Mouse (Mus musculus) megakaryocyte, adult 5-6 weeks (primary cell): Measurements from ENCODE around the gene Rpl23. TPM values are rescaled to one million over a fixed set of nuclear protein-coding genes. Genes with fewer than 3 reads are reported as not detected.

Experiments
- ATAC-seq: 2 replicates; pipeline ENCODE4 v1.8.0; 2016; ENCODE audit warnings: mild to moderate bottlenecking, inconsistent platforms; ENCODE audit not compliant: poor library complexity, severe bottlenecking
- total RNA-seq, 2 experiments: library from RNA; stranded (forward) in 1 of 2; stranded (reverse) in 1 of 2; fragments of 153-499, 151-499 nt in 1 of 2; fragments of 221-1000, 200-1000 nt in 1 of 2; gene quantifications; 2 replicates each; pipeline versions ENCODE4 v1.2.3 to v1.2.4; 2015 to 2017

Gene Rpl23
- total RNA-seq, 2 experiments from 2014 or later: 895 to 1,123 TPM

DNA sequence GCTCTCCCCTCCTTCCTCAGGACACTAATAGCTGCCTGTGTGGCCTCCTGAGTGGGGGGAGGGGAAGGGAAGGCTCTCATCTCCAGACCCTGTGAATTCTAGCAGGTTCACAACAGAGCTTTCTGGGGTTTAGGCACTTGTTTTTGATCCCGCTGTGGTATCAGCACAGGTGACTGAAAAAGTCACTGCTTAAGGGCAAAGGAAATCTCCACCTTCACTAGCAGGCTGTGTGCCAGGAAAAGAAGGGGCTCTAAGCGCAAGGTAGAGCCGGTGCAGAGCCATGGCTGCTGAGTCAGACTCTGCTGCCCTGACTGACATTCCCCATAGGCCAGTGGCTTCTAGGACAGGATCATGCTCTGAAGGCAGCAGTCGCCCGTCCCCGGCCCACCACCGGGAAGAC, 53.5 kb downstream of the Rpl23 start:
- ATAC-seq: peak; percentile 34

DNA sequence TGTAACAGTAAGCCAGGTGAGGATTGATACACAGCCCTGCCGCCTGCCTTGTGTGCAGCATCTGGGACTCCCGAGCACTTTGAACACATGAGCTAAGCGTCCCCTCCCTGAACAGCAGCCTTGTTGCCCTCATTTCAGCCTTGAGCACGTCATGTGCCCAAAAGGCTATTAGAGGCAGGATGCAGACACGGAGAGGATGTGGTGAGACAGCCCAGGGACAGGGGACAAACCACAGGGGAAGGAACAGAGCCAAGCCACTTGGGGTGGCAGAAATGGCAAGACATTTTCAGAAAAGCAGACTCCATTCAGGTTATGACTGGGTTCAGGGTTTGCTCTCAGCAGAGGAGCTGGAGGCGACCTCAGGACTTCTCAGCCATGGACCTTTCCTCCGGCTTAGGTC, 53.9 kb downstream of the Rpl23 start:
- peak; percentile 93 for ATAC-seq

Other genes with a start within 250 kb of the Rpl23 start
- not detected in 2 replicates for gene Srcin1, start 206.3 kb downstream of the Rpl23 start, total RNA-seq (2015)
- not detected in 2 replicates for gene Srcin1, start 206.3 kb downstream of the Rpl23 start, total RNA-seq (2017)
- gene Epop, start 152.7 kb downstream of the Rpl23 start, total RNA-seq (2015): 0.18 and 1.2 TPM in 2 replicates
- 0.40 TPM in 1 of 2 replicates, not detected in the other for gene Epop, start 152.7 kb downstream of the Rpl23 start, total RNA-seq (2017)
- 4.3 and 6.3 TPM in 2 replicates for gene Mllt6, start 119.0 kb downstream of the Rpl23 start, total RNA-seq (2015)
- gene Mllt6, start 119.0 kb downstream of the Rpl23 start, total RNA-seq (2017): 6.9 and 7.1 TPM in 2 replicates
- gene Cisd3, start 96.6 kb downstream of the Rpl23 start, total RNA-seq (2015): 18.7 and 19.8 TPM in 2 replicates
- gene Cisd3, start 96.6 kb downstream of the Rpl23 start, total RNA-seq (2017): 2.3 and 12.8 TPM in 2 replicates
- 2.8 and 3.1 TPM in 2 replicates for gene Pcgf2, start 81.9 kb downstream of the Rpl23 start, total RNA-seq (2015)
- gene Pcgf2, start 81.9 kb downstream of the Rpl23 start, total RNA-seq (2017): 1.0 and 2.4 TPM in 2 replicates
- 81.0 and 111 TPM in 2 replicates for gene Psmb3, start 79.0 kb downstream of the Rpl23 start, total RNA-seq (2015)
- 137 and 179 TPM in 2 replicates for gene Psmb3, start 79.0 kb downstream of the Rpl23 start, total RNA-seq (2017)
- gene Pip4k2b, start 37.7 kb downstream of the Rpl23 start, total RNA-seq (2015): 14.9 and 17.3 TPM in 2 replicates
- 19.6 and 25.7 TPM in 2 replicates for gene Pip4k2b, start 37.7 kb downstream of the Rpl23 start, total RNA-seq (2017)
- 11.1 and 11.8 TPM in 2 replicates for gene Cwc25, start 15.9 kb downstream of the Rpl23 start, total RNA-seq (2015)
- gene Cwc25, start 15.9 kb downstream of the Rpl23 start, total RNA-seq (2017): 21.0 and 22.4 TPM in 2 replicates
- gene 1700001P01Rik, start 6.5 kb downstream of the Rpl23 start, total RNA-seq (2015): not detected in 2 replicates
- not detected in 2 replicates for gene 1700001P01Rik, start 6.5 kb downstream of the Rpl23 start, total RNA-seq (2017)
- gene Lasp1, start 16.6 kb upstream of the Rpl23 start, total RNA-seq (2015): 121 and 128 TPM in 2 replicates
- gene Lasp1, start 16.6 kb upstream of the Rpl23 start, total RNA-seq (2017): 315 and 351 TPM in 2 replicates
- 2.3 and 2.5 TPM in 2 replicates for gene B230217C12Rik, start 58.3 kb upstream of the Rpl23 start, total RNA-seq (2015)
- gene B230217C12Rik, start 58.3 kb upstream of the Rpl23 start, total RNA-seq (2017): 0.33 and 0.45 TPM in 2 replicates
- 0.30 and 2.1 TPM in 2 replicates for gene Fbxo47, start 101.7 kb upstream of the Rpl23 start, total RNA-seq (2015)
- 0.73 and 1.5 TPM in 2 replicates for gene Fbxo47, start 101.7 kb upstream of the Rpl23 start, total RNA-seq (2017)
- gene Plxdc1, start 204.0 kb upstream of the Rpl23 start, total RNA-seq (2015): 13.7 and 15.9 TPM in 2 replicates
- 6.3 and 6.7 TPM in 2 replicates for gene Plxdc1, start 204.0 kb upstream of the Rpl23 start, total RNA-seq (2017)
- gene Arl5c, start 213.7 kb upstream of the Rpl23 start, total RNA-seq (2015): 42.9 and 56.3 TPM in 2 replicates
- gene Arl5c, start 213.7 kb upstream of the Rpl23 start, total RNA-seq (2017): 51.2 TPM in 2 replicates
- 1.2 and 1.4 TPM in 2 replicates for gene Cacnb1, start 240.6 kb upstream of the Rpl23 start, total RNA-seq (2015)
- 0.62 and 0.65 TPM in 2 replicates for gene Cacnb1, start 240.6 kb upstream of the Rpl23 start, total RNA-seq (2017)
- gene Rpl19, start 244.3 kb upstream of the Rpl23 start, total RNA-seq (2015): 2,687 and 2,729 TPM in 2 replicates
- gene Rpl19, start 244.3 kb upstream of the Rpl23 start, total RNA-seq (2017): 1,233 and 1,246 TPM in 2 replicates